Mouse (Mus musculus) thymus, adult 18-20 months (tissue): Measurements from ENCODE around the gene Olfr574.

ENCODE experiments used
- DNase-seq, 2 experiments: peaks; one replicate each; pipeline ENCODE4 v3.0.0; 2022; ENCODE audit warnings: mixed read lengths in 2 of 2

The Olfr574 gene

DNA sequence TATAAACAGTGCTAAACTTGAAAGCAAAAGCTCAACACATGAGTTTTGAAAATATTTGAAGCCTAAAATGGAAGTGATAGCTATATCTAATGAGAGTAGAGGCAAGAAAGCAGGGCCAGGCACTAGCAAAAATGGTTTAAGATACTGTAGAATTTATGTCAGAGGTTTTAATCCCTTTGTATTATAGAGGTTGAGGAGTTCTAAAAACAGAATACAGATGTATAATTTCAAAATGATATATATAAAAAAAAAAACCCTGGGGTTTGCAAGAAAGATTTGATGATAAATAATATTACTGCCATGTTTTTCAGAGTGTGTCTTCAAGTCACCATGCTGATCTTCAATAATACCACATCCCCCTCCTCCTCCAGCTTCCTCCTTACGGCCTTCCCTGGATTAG is at the start of gene Olfr574:
Olfr574 (plus strand) TSS at position 301 of the 400 bp plus-strand sequence.
- no peak for DNase-seq

DNA sequence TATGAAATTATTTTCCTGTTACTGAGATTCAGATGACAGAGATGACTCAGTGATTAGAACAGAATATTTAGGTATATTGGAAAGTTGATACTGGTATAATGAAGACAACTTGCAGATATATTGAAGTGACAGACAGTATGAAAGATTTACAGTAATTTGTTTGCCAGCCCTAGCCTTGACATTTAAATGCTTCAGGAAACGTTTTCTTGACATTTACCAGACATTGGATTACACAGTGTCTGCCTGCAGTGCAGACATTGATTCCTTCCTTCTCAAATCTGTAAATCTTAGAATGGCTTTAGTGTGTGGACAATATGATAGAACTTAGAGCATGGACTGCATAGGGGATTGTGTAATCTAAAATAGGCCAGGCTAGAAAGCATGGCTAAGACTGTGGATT is 33.0 kb upstream of the Olfr574 start:
- no peak for DNase-seq

DNA sequence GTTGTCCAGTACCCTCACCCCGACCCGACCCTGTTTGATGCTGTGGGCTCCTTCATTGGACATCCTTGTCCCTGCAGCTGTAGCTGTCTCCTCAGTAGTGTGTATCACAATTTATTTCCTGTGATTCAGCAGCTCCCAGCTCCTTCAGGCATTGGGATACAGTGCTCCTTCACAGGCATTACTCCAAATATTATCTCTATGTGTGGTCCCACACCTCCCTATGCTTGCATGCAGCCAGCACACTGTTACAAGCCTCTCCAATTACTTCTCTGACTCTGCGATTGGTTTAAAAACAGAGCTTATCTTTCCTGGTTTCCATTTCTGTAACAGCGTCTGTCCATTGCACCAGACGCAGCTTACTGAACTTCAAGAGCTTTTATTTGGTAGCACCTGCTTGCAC is 31.9 kb upstream of the Olfr574 start:
- no peak for DNase-seq

DNA sequence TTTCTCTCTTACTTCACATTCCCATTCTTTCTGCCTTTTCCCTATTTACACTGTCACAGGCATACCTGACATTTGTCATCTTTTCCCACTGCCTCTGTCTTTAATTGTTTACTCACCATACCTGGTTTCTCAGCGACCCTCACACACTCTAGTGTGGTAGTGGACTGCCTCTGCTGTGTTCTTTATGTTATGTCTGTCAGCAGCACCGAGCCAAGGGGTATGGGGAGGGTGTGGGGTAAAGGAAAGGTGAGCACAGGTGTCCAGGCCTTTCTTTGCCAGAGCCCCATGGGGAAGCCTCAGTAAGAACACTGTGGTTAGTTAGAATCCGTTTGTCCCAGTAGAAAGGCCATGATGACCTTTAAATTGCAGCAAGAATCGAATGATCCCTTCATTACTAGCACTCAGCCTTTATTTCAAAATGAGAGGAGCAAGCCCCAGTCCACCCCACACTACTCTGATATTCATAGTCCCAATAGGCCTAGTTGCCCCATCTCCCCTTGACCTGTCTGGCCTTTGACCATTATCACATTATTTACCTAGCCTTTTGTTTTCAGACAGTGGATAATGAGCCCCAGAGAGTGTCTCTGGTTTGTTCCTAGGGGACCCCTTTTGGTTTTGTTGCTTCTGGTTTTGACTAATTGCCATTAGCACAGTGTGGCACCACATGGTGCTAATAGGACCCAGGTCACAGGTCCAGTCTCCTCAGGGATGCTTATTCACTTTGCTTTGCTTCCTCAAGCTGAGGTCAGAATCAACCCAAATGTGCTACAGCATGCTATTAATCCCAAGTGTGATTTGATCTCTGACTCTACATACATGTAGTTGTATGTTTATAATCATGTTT is 31.0 kb upstream of the Olfr574 start, which contains the start of gene Olfr571:
Olfr571 (minus strand) TSS at position 505 of the 844 bp plus-strand sequence.
- no peak for DNase-seq

DNA sequence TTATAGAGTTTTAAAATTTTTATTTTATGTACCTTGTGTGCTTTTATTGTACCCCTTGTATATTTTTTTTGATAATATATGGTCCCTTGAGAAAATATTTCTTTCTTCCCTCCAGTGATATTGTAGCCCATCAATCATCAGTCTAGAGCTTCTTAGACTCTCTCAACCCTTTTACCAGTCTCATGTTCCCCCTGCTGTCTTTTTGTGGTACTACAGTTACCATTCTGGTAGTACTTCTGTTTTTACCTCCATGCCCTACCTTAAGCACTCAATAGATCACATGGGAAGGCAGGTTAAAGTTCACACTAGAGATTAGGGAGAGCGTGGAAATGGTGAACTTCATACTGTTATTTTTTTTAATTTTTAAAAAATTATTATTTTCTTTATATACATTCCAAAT is 28.6 kb upstream of the Olfr574 start:
- no peak for DNase-seq

DNA sequence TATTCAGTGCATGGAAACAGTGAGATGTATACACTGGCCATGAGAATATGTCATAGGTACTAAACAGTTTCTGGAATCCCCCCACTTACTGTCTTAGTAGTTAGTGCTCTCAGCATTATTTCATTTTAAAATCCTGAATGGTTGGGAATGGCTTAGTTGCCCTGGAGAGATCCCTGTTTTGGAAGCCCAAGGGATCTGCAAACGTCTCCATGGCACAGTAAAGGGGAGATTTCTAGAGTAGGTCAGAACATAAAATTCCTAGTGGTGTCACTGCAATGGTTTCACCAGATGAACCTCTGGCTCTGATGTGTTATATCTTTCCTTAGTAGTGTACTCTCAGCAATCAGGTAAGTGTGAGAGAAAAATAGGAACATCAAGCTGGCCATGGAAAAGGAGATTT is 24.2 kb upstream of the Olfr574 start, which contains the start of gene Olfr572:
Olfr572 (plus strand) TSS at position 301 of the 400 bp plus-strand sequence.
- DNase-seq: no peak

DNA sequence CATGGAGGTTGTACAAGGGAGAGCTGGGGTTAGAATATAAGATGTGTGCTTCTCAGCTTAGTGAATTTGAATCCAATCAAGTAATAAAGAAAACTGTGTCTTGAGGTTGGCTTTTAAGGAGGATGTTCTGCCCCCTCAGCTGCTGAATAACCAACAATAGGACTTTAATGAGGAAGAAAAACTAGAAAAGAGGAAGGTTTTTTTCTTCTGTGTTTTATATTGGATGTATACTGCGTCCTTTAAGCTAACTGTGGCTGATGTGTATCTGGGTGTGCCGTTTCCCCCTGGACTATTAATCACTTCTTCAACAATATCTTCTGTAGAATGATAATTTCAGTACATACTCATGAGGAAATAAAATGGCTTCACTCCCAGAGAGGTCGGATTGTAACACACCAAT is 21.2 kb upstream of the Olfr574 start:
- no peak for DNase-seq

DNA sequence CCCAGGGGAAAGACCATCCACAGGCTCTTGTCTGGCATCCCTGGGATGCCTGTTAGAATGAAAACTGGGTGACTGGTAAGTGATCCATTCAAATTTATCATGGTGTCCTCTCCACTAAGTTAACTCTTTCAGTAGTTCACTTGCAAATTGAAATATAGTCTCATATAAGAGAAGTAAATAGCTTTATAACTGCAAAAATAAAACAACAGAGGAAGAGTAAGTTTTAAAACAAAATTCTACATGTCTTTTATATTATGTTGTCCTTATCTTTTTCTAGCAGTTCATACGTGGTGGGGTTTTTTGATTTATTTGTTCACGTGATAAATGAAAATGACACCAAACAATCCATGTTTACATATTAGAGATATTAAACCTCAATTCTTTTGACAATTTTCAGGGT is 5.8 kb upstream of the Olfr574 start, which contains the start of gene Olfr573-ps1:
Olfr573-ps1 (minus strand) TSS at position 101 of the 400 bp plus-strand sequence.
- DNase-seq: no peak

DNA sequence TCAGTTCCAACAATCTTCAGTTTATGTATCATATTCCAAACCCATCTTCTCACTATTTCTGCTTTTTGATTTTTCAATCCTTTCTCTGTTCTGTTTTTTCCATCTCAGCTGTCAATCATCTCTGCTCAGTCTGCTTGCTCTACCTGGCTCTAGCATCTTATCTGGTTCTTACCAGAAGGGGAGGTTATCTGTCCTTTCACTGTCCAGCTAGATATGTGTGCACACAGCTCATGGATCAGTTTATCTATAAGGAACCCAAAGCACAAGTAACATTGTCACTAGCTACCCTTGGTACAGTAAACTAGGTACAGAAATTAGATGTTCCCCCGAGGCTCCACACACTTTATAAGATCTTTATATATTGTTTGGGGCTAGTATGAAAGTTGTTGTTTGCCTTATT is 4.8 kb upstream of the Olfr574 start:
- no peak for DNase-seq

DNA sequence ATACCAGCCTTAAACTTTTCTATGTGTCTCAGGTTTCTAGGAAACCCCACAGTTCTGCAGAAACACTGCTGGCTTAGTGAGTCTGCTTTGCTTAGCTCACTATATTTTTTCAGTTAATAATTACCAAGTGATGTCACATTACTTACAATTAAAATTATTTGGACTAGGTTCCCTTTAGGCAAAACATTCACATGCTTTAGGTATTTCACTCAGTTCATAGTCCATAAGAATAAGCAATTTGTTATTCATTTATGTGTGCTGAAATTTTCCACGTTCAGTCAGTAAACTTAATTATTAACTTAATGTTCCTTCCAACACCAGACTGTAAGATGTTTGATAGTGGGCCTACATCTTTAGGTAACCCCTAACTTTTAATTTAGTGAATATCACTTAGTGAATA is 2.5 kb downstream of the Olfr574 start:
- DNase-seq: no peak

DNA sequence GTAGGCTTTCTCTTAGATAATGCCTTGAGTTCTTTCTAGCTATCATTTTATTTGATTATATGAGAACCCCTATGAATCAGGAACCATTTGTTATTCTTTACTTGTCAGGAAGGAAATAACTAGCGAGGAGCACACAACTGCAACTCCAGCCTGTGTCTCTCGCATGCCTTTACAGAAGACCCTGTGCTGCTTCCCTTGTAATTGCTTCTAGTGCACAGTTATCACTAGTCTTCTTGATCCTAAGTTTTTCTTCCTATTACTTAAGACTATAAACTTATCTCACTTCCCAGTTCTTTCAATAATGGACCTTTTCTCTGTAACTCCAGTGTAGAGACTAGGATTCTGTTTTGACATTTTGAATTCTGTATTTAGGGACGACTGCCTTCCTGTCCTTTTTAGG is 9.9 kb downstream of the Olfr574 start:
- DNase-seq: no peak

DNA sequence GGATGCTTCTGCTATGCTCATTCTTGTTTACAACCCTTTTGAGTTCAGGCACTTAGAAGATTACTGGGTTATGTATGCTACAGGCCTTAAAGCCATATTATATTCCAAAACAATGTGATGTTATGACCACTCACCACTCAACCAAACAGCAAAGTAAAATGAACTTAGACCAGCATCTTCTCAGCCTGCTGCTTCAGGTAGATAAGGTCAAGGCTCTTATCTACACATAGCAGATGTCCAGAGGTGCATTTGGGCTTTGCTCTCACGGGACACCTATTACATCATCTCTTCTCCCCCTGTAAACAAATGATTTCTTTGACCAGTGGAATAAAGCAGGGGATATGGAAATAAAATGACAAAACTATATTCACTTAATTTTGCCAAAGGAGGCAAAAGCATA is 10.3 kb downstream of the Olfr574 start, which contains the start of gene Olfr575:
Olfr575 (minus strand) TSS at position 183 of the 400 bp plus-strand sequence.
- DNase-seq: no peak

DNA sequence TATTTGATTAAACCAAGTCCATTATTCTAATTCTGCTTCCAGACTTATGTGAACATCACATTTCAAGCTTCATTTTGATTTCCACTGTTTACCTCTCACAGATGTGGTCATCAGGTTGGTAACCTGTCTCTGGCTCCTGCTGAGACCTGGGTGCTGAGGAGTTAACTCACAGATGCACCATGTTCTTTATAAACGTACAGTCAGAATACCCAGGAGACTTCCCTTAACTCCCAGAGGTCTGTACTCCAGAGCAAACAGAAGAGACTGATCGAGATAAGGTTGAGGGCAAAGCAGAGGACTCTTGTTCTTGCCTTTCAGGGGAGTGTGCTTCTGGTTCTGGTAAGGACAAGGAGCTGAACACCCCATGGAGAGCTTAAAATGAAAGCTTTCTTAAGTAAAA is 14.1 kb downstream of the Olfr574 start, which contains the start of gene Olfr576:
Olfr576 (plus strand) TSS at position 301 of the 400 bp plus-strand sequence.
- DNase-seq: no peak

DNA sequence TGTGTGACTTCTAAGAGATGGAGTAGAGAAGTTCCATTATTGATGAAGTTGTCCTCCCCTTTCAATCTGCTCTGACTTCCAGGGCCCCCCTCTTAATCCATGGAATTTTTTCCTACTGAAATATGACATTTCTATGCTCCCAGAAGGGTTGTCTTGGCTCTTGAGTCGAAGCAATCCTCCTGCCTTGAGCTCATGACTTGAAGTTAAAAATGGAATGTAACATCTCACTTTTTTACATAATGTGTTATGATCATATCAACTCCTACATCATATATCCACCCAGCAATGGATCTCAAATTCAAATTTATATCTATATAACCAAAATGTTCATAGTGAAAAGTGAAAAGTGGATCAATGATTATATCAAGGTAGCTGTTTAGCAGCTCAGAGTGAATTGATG is 26.1 kb downstream of the Olfr574 start:
- no peak for DNase-seq

DNA sequence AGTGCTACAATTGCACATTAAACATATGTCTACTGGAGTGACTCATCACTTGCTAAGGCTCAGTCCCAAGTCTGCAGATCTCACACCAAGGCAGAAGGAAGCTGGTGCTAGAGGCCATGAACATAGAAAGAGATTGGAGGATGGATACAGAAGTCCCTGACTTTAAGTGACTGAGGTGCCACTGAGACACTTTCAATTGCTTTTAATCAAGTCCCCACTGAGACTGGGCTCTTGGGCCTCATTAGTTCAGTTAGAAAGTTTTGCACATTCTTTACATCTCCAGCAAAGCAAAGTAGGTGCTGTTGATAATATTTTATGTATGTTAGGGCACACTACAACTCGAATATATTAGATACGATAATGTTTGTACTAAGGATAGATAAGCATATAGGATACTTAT is 27.6 kb downstream of the Olfr574 start, which contains the start of gene Olfr577:
Olfr577 (minus strand) TSS at position 101 of the 400 bp plus-strand sequence.
- DNase-seq: no peak

DNA sequence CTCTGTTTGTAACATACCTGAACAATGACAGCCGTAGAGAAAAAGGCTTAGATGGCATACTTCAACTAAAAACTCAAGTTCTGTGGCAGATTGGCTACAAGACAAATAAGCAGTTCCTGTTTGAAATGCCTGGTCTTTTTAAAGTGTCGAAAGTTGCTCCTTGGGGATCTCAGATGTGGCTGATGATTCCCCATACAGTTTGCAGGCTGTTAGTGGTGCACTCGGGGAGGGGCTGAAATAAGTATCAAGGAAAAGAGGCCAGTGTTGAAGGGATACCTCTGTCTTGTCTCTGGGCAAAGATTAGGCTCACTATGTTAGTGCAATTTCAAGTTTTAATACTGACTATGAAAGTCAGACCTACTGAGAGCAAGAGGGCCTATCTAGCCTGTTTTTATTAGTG is 41.0 kb downstream of the Olfr574 start, which contains the start of gene Olfr578:
Olfr578 (minus strand) TSS at position 101 of the 400 bp plus-strand sequence.
- DNase-seq: no peak
